Mouse (Mus musculus): ENCODE measurements around the gene Otop2.

Gene Otop2

GRCm38 (mm10) chr11:115306863-115307262, at the start of gene Otop2:
Otop2 (plus strand) TSS chr11:115307163.
- DNase-seq: no peak

GRCm38 (mm10) chr11:115257775-115258510, 49.0 kb upstream of the Otop2 start:
- DNase-seq: no peak

GRCm38 (mm10) chr11:115259134-115259533, 47.8 kb upstream of the Otop2 start:
- DNase-seq: no peak

GRCm38 (mm10) chr11:115262954-115263353, 44.0 kb upstream of the Otop2 start:
- DNase-seq: no peak

GRCm38 (mm10) chr11:115264136-115264861, 42.7 kb upstream of the Otop2 start:
- no peak for DNase-seq

- peak; percentile 56 for DNase-seq
These were observed 41.9 kb upstream of the Otop2 start for GRCm38 (mm10) chr11:115264862-115265668.

- no peak for DNase-seq
These were observed 41.1 kb upstream of the Otop2 start for GRCm38 (mm10) chr11:115265771-115266399.

GRCm38 (mm10) chr11:115266400-115266778, 40.6 kb upstream of the Otop2 start:
- DNase-seq: no peak

GRCm38 (mm10) chr11:115267061-115267883, 39.7 kb upstream of the Otop2 start, which contains the start of gene Grin2c:
Grin2c (minus strand) TSS chr11:115267243.
- no peak for DNase-seq

GRCm38 (mm10) chr11:115267958-115268357, 39.0 kb upstream of the Otop2 start:
- no peak for DNase-seq

- no peak for DNase-seq
These were observed 37.5 kb upstream of the Otop2 start for GRCm38 (mm10) chr11:115269330-115270066.

GRCm38 (mm10) chr11:115270148-115270861, 36.7 kb upstream of the Otop2 start:
- peak; percentile 87 for DNase-seq

GRCm38 (mm10) chr11:115271052-115271451, 35.9 kb upstream of the Otop2 start:
- DNase-seq: no peak

GRCm38 (mm10) chr11:115271481-115271880, 35.5 kb upstream of the Otop2 start:
- no peak for DNase-seq

GRCm38 (mm10) chr11:115272894-115273498, 34.0 kb upstream of the Otop2 start:
- DNase-seq: no peak

- DNase-seq: no peak
These were observed 33.2 kb upstream of the Otop2 start for GRCm38 (mm10) chr11:115273735-115274134.

GRCm38 (mm10) chr11:115274178-115274577, 32.8 kb upstream of the Otop2 start:
- DNase-seq: no peak

GRCm38 (mm10) chr11:115274771-115275170, 32.2 kb upstream of the Otop2 start:
- DNase-seq: no peak

- no peak for DNase-seq
These were observed 31.5 kb upstream of the Otop2 start for GRCm38 (mm10) chr11:115275509-115275908.

- DNase-seq: no peak
These were observed 31.0 kb upstream of the Otop2 start for GRCm38 (mm10) chr11:115275954-115276353.

All from right cerebral cortex, postnatal 4 days (tissue).